19 mouse cellular contexts compared by ENCODE assay signal in genomic region chr9:63302511-63302910, GRCm38 (mm10).
DNase-seq lines count a peak whose midpoint lies in the region; ATAC-seq lines count a peak whose summit lies in the region.
"Had no signal": no experiment of that assay in that cellular context is flagged by ENCODE, and none has a peak within 500 bp of the region (broad histone marks: within the 10 kb centered on the region; RNA-seq: fewer than 3 reads in every experiment).

No protein-coding gene starts in this region.

- no peaks in the 10 kb centered on the region for H3K27me3 ChIP-seq in heart, embryonic 12.5 days (replicated peaks)
- H3K27me3 ChIP-seq: embryonic facial prominence, embryonic 15.5 days; limb, embryonic 15.5 days; liver, embryonic 15.5 days had no signal

- ATAC-seq in heart, embryonic 12.5 days (ENCODE audit: insufficient number of reproducible peaks, low FRiP score), result no peak
- ATAC-seq: forebrain, postnatal 0 days; hindbrain, embryonic 16.5 days; intestine, embryonic 16.5 days had no signal

- H3K27ac ChIP-seq in heart, embryonic 12.5 days (ENCODE audit: poor library complexity, severe bottlenecking), result peak overlapping the region; percentile 11; the same call in 1 of the 2 replicates
- H3K27ac ChIP-seq: embryonic facial prominence, embryonic 15.5 days; forebrain, embryonic 10.5 days; limb, embryonic 15.5 days; liver, embryonic 15.5 days had no signal

- H3K4me1 ChIP-seq in heart, embryonic 12.5 days (replicated peaks), result peaks cover 4% of the 10 kb centered on the region; the same call in 1 of the 2 replicates
- H3K4me1 ChIP-seq: embryonic facial prominence, embryonic 15.5 days; limb, embryonic 15.5 days; liver, embryonic 15.5 days had no signal

- peaks cover 35% of the 10 kb centered on the region for H3K36me3 ChIP-seq in heart, embryonic 12.5 days

- H3K4me3 ChIP-seq in heart, embryonic 12.5 days, result no peak overlapping the region
- H3K4me3 ChIP-seq: embryonic facial prominence, embryonic 15.5 days; forebrain, embryonic 10.5 days; limb, embryonic 15.5 days; liver, embryonic 15.5 days had no signal

- no peaks in the 10 kb centered on the region for H3K9me3 ChIP-seq in heart, embryonic 12.5 days (replicated peaks)
- H3K9me3 ChIP-seq: embryonic facial prominence, embryonic 15.5 days; limb, embryonic 15.5 days; liver, embryonic 15.5 days had no signal

- 78% methylated on average over 4 of the region's 4 CpGs for WGBS in heart, embryonic 12.5 days

- intact Hi-C loops in left cerebral cortex, postnatal 4 days (cut with DNase I), result no loop called here
- intact Hi-C loops in heart, postnatal 14 days (cut with DNase I), result no loop called here

- peak; percentile 67 to 70 for DNase-seq in cerebellum, postnatal 10 days
- DNase-seq in cerebellum, adult 18-20 months, result no peak
- peak; percentile 18 for DNase-seq in left cerebral cortex, postnatal 4 days
- no peak for DNase-seq in left cerebral cortex, adult 11 months (ENCODE audit: low spot score)
- DNase-seq in heart, postnatal 14 days, result peak; percentile 53 to 73
- DNase-seq in adipocyte (ENCODE audit: low spot score), result no peak
- no peak for DNase-seq in kidney, postnatal 14 days
- DNase-seq: B cell, adult 2 months; cerebellum, adult 9-10 months; forebrain, postnatal 0 days; midbrain, embryonic 14.5 days; thymus, postnatal 25 days had no signal

- H3K4me2 ChIP-seq in heart, embryonic 12.5 days, result no peak overlapping the region
- H3K4me2 ChIP-seq: embryonic facial prominence, embryonic 15.5 days; limb, embryonic 15.5 days; liver, embryonic 15.5 days had no signal

- H3K9ac ChIP-seq in heart, embryonic 12.5 days, result no peak overlapping the region
- H3K9ac ChIP-seq: embryonic facial prominence, embryonic 15.5 days; forebrain, postnatal 0 days; limb, embryonic 15.5 days; liver, embryonic 15.5 days had no signal

Comparison
In these comparisons a context has a peak if more than half of its experiments do, and no peak if none do; other contexts are left out.
1. DNase-seq: peak in cerebellum, postnatal 10 days (2 of 2), left cerebral cortex, postnatal 4 days (single experiment) and heart, postnatal 14 days (2 of 2); none in cerebellum, adult 18-20 months (0 of 2), left cerebral cortex, adult 11 months (single experiment), adipocyte (single experiment) and kidney, postnatal 14 days (single experiment).